In genomic region chrX:99458466-99459200, GRCm38 (mm10) we compare ENCODE assay signal across 9 mouse cellular contexts. TPM values are rescaled to one million over a fixed set of nuclear protein-coding genes. Genes with fewer than 3 reads are reported as not detected.
DNase-seq lines count a peak whose midpoint lies in the region; ATAC-seq and TF ChIP-seq lines count a peak whose summit lies in the region.
"Had no signal": no experiment of that assay in that cellular context is flagged by ENCODE, and none has a peak within 500 bp of the region (broad histone marks: within the 10 kb centered on the region; RNA-seq: fewer than 3 reads in every experiment).

No protein-coding gene starts in this region.

- WGBS in heart, embryonic 11.5 days (ENCODE audit: insufficient replicate concordance) = 40% methylated on average over 9 of the region's 10 CpGs
- WGBS in hindbrain, embryonic 13.5 days = 24% methylated on average over 8 of the region's 10 CpGs
- 31% methylated on average over 10 of the region's 10 CpGs for WGBS in midbrain, embryonic 13.5 days

- no peak for DNase-seq in heart, adult 9 months (ENCODE audit: low spot score in 2 of 2)
- peak; percentile 78 for DNase-seq in brain, embryonic 14.5 days (ENCODE audit: low read depth)
- no peak for DNase-seq in thymus, postnatal 36 days
- DNase-seq in gastrocnemius, adult 2 months = no peak
- no peak for DNase-seq in layer of hippocampus, adult 18-20 months (ENCODE audit: low spot score in 2 of 2)

- H3K9me3 ChIP-seq in heart, embryonic 11.5 days (replicated peaks; ENCODE audit: control insufficient read depth, low read length) = no peaks in the 10 kb centered on the region
- no peaks in the 10 kb centered on the region for H3K9me3 ChIP-seq in hindbrain, embryonic 13.5 days
- no peaks in the 10 kb centered on the region for H3K9me3 ChIP-seq in midbrain, embryonic 13.5 days

- no peak for TF ChIP-seq CTCF in brain, embryonic 14.5 days (IDR thresholded peaks at IDR 0.05; ENCODE audit: borderline replicate concordance, extremely low read depth, insufficient read depth, insufficient read length)
- no peak for TF ChIP-seq CTCF in gastrocnemius, adult 2 months (IDR thresholded peaks at IDR 0.05)

- H3K4me1 ChIP-seq in heart, embryonic 11.5 days (ENCODE audit: control insufficient read depth, insufficient read depth, low read length) = peaks cover 18% of the 10 kb centered on the region
- peaks cover 37% of the 10 kb centered on the region for H3K4me1 ChIP-seq in hindbrain, embryonic 13.5 days (replicated peaks)
- peaks cover 49% of the 10 kb centered on the region for H3K4me1 ChIP-seq in midbrain, embryonic 13.5 days (replicated peaks)

- no peak overlapping the region for H3K9ac ChIP-seq in heart, embryonic 11.5 days (ENCODE audit: low read depth, low read length)
- H3K9ac ChIP-seq in hindbrain, embryonic 13.5 days = no peak overlapping the region
- H3K9ac ChIP-seq in midbrain, embryonic 13.5 days (replicated peaks) = no peak overlapping the region
- H3K9ac ChIP-seq: liver, embryonic 14.5 days had no signal

- no peak overlapping the region for H3K4me3 ChIP-seq in heart, embryonic 11.5 days (ENCODE audit: low read depth, low read length)
- H3K4me3 ChIP-seq in hindbrain, embryonic 13.5 days = no peak overlapping the region
- no peak overlapping the region for H3K4me3 ChIP-seq in midbrain, embryonic 13.5 days (replicated peaks)
- no peak overlapping the region for H3K4me3 ChIP-seq in gastrocnemius, adult 2 months

- H3K4me2 ChIP-seq in heart, embryonic 11.5 days = peak overlapping the region; percentile 19; the same call in 1 of the 2 replicates
- peak overlapping the region; percentile 17; the same call in 1 of the 2 replicates for H3K4me2 ChIP-seq in hindbrain, embryonic 13.5 days
- peak overlapping the region; percentile 11; the same call in 1 of the 2 replicates for H3K4me2 ChIP-seq in midbrain, embryonic 13.5 days (replicated peaks)

- no peak overlapping the region for H3K27ac ChIP-seq in heart, embryonic 11.5 days (ENCODE audit: low read depth, low read length)
- H3K27ac ChIP-seq in hindbrain, embryonic 13.5 days = peak overlapping the region; percentile 18; the same call in 1 of the 2 replicates
- 0 out of 2 replicates have a peak overlapping the region, but pooled peaks have one; percentile 39 for H3K27ac ChIP-seq in midbrain, embryonic 13.5 days
- no peak overlapping the region for H3K27ac ChIP-seq in gastrocnemius, adult 2 months
- H3K27ac ChIP-seq: liver, embryonic 14.5 days had no signal

- H3K27me3 ChIP-seq in heart, embryonic 11.5 days (ENCODE audit: control insufficient read depth, insufficient read depth, low read length) = peaks cover 11% of the 10 kb centered on the region; the same call in 1 of the 2 replicates
- peaks cover 42% of the 10 kb centered on the region for H3K27me3 ChIP-seq in hindbrain, embryonic 13.5 days
- H3K27me3 ChIP-seq in midbrain, embryonic 13.5 days = peaks cover 30% of the 10 kb centered on the region; the same call in 1 of the 2 replicates

- H3K36me3 ChIP-seq in heart, embryonic 11.5 days (ENCODE audit: control insufficient read depth, insufficient read depth, low read length) = no peaks in the 10 kb centered on the region
- no peaks in the 10 kb centered on the region for H3K36me3 ChIP-seq in hindbrain, embryonic 13.5 days
- H3K36me3 ChIP-seq in midbrain, embryonic 13.5 days = no peaks in the 10 kb centered on the region

- TF ChIP-seq POLR2A in brain, embryonic 14.5 days (IDR thresholded peaks at IDR 0.05; ENCODE audit: borderline replicate concordance, extremely low read depth, insufficient read depth, insufficient read length, poor library complexity, severe bottlenecking) = no peak

- intact Hi-C loops in gastrocnemius, adult 2 months (cut with DNase I) = no loop called here

- peak; percentile 58 for ATAC-seq in heart, embryonic 11.5 days (replicated peaks; ENCODE audit: insufficient number of reproducible peaks, low FRiP score, low TSS enrichment)
- ATAC-seq in hindbrain, embryonic 13.5 days (ENCODE audit: low FRiP score) = peak; percentile 69
- ATAC-seq in midbrain, embryonic 13.5 days = peak; percentile 80

RNA-seq across cellular contexts. Expression of gene Pja1, which starts 12.4 kb away (rescaled TPM):
- 97.3 and 110 TPM in 2 replicates for polyA plus RNA-seq in heart, embryonic 11.5 days (2014; fragmentation: Nextera tagmentation; extraction: Ambion mirVana)
- 241 and 242 TPM in 2 replicates for polyA plus RNA-seq in brain, embryonic 14.5 days (2012; rRNA removed)
- 327 and 330 TPM in 2 replicates for polyA plus RNA-seq in hindbrain, embryonic 13.5 days (2015; fragmentation: Nextera tagmentation; extraction: Ambion mirVana)
- 322 and 354 TPM in 2 replicates for polyA plus RNA-seq in midbrain, embryonic 13.5 days (2015; fragmentation: Nextera tagmentation; extraction: Ambion mirVana)
- total RNA-seq in gastrocnemius, adult 2 months (2021) = 10 to 100 TPM; 12.9 to 16.7 TPM
- 100 to 1,000 TPM; 205 to 226 TPM for total RNA-seq in layer of hippocampus, adult 18-20 months (2021)

Comparison
In these comparisons a context has a peak if more than half of its experiments do, and no peak if none do; other contexts are left out.
1. H3K27ac ChIP-seq: peak in hindbrain, embryonic 13.5 days (single experiment) and midbrain, embryonic 13.5 days (single experiment); none in heart, embryonic 11.5 days (single experiment) and gastrocnemius, adult 2 months (single experiment).
2. Peak in every context shown above with its lines, with median percentiles within 50 percentile points of each other: ATAC-seq and H3K4me2 ChIP-seq.